Mouse (Mus musculus) lung, adult 2 months (tissue): ENCODE data around the gene Gigyf2. TPM values are rescaled to one million over a fixed set of nuclear protein-coding genes. Genes with fewer than 3 reads are reported as not detected.

Experiments
- DNase-seq: peaks from one replicate; pipeline ENCODE4 v3.0.0; 2022
- H3K4me1 ChIP-seq: fragments of 200-500 bp; 2 replicates; pipeline ENCODE4 v1.6.1; 2011; ENCODE audit warnings: low read length; ENCODE audit not compliant: control insufficient read depth, insufficient read depth
- H3K4me3 ChIP-seq: fragments of 200-500 bp; replicated peaks from 2 replicates; pipeline ENCODE3; 2011; ENCODE audit warnings: low read depth, mild to moderate bottlenecking, control low read depth, low read length; ENCODE audit errors: extremely low read depth
- CTCF ChIP-seq: fragments of 200-500 bp; IDR thresholded peaks from 2 replicates; pipeline ENCODE4 v1.5.1; 2011; ENCODE audit warnings: mild to moderate bottlenecking, low read length, control low read depth; ENCODE audit not compliant: insufficient read depth
- POLR2A ChIP-seq: fragments of 200-500 bp; IDR thresholded peaks from 2 replicates; pipeline ENCODE4 v1.6.1; 2011; ENCODE audit warnings: low read depth, mild to moderate bottlenecking, control low read depth, low read length, borderline replicate concordance; ENCODE audit errors: extremely low read depth
- WGBS: fragments of 180-500 bp; shearing (Covaris S2); methylation state at CpG from one replicate; pipeline ENCODE4 v1.1.7; 2018; 5-methylcytosine and 5-hydroxymethylcytosine counted together
- polyA plus RNA-seq: library from polyadenylated mRNA; depleted of rRNA; stranded (reverse); fragments of >200 nt; gene quantifications from 2 replicates; pipeline ENCODE4 v1.2.3, GENCODE M21; 2012; rRNA removed

The Gigyf2 gene
- 20.2 and 30.4 TPM in 2 replicates for polyA plus RNA-seq

DNA sequence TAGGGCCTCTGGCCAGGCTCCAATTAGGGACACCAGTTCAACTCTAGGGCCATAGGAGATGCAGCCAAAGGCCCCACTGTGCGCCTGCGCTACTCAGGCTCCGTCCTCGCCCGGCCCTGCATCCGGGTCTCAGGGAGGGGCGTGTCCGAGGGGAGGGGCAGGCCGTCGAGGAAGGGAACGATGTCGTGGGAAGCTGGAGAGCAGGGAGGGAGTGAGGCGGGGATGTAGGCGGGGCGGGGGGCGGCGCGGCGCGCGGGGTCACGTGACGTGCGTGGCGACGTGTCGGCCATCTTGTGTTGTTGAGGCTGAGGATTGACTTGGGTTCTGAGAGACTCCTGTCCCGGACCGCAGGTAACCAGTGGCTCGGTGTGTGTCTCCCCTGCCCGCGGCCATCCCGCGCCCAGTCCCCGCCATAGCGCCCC is at the start of gene Gigyf2:
Gigyf2 (plus strand) TSS at position 257 of the 422 bp plus-strand sequence.
- Histone ChIP-seq H3K4me3 (peak within 1 kb of the TSS; percentile 84), H3K4me1 (peaks cover 9% of the 10 kb centered on the region; the same call in 1 of the 2 replicates)
- TF ChIP-seq CTCF (no peak), POLR2A (peak; percentile 74; the same call in 1 of the 2 replicates)
- DNase-seq = peak; percentile 95
- WGBS = 0% methylated on average over 31 of the region's 36 CpGs

- H3K4me1 ChIP-seq = no peaks in the 10 kb centered on the region
- WGBS = 64% methylated on average over 5 of the region's 5 CpGs
- DNase-seq = no peak
- H3K4me3 ChIP-seq = no peak overlapping the region
- TF ChIP-seq CTCF (no peak), POLR2A (no peak)
Measured at GRCm38 (mm10) chr1:87280281-87280680, 46.5 kb upstream of the Gigyf2 start.

GRCm38 (mm10) chr1:87281599-87282412 is 45.0 kb upstream of the Gigyf2 start:
- no peak overlapping the region for H3K4me3 ChIP-seq
- TF ChIP-seq CTCF (no peak), POLR2A (no peak)
- no peaks in the 10 kb centered on the region for H3K4me1 ChIP-seq
- WGBS = 32% methylated on average over 20 of the region's 20 CpGs
- no peak for DNase-seq

DNA sequence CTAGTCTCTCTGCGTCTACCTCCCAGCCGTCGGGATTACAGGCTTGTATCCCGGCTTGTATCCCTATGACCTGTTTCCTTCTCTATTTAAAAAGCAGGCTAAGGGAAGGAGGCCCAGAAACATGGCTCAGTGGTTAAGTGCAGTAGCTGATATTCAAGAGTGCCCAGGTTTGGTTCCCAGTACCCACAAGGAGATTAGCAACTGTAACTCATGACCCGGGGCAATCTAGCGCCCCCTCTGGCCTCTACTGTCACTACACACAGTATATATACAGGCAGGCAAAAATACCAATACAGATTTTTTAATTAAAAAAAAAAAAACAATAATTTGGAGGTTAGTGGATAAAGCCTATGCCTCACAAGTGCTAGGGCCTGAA is 44.4 kb upstream of the Gigyf2 start:
- 74% methylated on average over 6 of the region's 6 CpGs for WGBS
- Histone ChIP-seq H3K4me3 (no peak overlapping the region), H3K4me1 (no peaks in the 10 kb centered on the region)
- no peak for DNase-seq
- TF ChIP-seq POLR2A (no peak), CTCF (no peak)

GRCm38 (mm10) chr1:87283410-87283960 is 43.3 kb upstream of the Gigyf2 start:
- H3K4me1 ChIP-seq = no peaks in the 10 kb centered on the region

DNA sequence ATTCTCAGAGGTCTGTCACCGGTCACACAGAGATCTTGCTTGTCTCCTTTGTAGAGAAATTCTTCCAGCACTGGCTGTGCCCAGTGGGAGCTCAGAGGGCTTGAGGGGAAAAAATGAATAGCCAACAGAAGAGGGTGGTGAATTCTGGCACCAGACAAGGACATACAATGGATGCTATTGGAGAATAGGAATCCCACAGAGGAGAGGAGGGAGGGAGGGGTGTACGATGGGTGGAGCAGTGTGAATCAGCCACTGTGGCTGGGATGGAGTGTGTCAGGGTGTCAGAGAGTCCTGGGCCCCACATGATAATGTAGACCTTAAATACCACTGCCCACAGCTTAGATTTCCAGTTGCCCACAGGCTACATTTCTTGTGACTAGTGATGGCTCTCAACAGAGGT is 39.7 kb upstream of the Gigyf2 start:
- no peaks in the 10 kb centered on the region for H3K4me1 ChIP-seq
- TF ChIP-seq POLR2A (no peak), CTCF (no peak)
- no peak overlapping the region for H3K4me3 ChIP-seq
- DNase-seq = no peak
- WGBS = 76% methylated on average over 2 of the region's 2 CpGs

More at GRCm38 (mm10) chr1:87283410-87283960, 43.3 kb upstream of the Gigyf2 start:
- no peak for DNase-seq
- no peak overlapping the region for H3K4me3 ChIP-seq
- WGBS = 88% methylated on average over 10 of the region's 10 CpGs
- TF ChIP-seq CTCF (no peak), POLR2A (no peak)

DNA sequence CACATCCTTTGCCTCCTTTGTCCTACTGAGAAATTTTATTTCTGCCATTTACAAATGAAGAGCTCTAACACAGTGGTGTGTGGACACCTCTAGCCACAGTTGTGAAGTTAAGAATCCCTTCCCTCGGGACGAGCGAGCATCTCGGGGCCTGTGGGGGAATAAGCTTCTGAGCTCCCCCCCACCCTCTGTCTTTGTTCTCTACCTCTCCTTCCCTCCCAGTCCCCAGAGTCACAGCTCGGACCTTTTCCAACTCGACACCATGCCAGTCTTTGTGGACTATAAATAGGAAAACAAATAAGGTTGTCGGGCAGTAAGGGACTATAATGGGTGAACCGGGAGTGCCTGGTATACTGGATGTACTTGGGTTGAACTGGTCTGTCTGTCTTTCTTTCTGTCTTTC is 35.4 kb upstream of the Gigyf2 start:
- Histone ChIP-seq H3K4me3 (no peak overlapping the region), H3K4me1 (no peaks in the 10 kb centered on the region)
- DNase-seq = no peak
- TF ChIP-seq POLR2A (no peak), CTCF (no peak)
- WGBS = 56% methylated on average over 8 of the region's 8 CpGs

- Histone ChIP-seq H3K4me1 (no peaks in the 10 kb centered on the region), H3K4me3 (no peak overlapping the region)
- DNase-seq = no peak
- 66% methylated on average over 15 of the region's 15 CpGs for WGBS
- TF ChIP-seq CTCF (0 out of 2 replicates have a peak, but pooled peaks have one; percentile 1), POLR2A (no peak)
Measured at GRCm38 (mm10) chr1:87292420-87293190, 34.2 kb upstream of the Gigyf2 start.

DNA sequence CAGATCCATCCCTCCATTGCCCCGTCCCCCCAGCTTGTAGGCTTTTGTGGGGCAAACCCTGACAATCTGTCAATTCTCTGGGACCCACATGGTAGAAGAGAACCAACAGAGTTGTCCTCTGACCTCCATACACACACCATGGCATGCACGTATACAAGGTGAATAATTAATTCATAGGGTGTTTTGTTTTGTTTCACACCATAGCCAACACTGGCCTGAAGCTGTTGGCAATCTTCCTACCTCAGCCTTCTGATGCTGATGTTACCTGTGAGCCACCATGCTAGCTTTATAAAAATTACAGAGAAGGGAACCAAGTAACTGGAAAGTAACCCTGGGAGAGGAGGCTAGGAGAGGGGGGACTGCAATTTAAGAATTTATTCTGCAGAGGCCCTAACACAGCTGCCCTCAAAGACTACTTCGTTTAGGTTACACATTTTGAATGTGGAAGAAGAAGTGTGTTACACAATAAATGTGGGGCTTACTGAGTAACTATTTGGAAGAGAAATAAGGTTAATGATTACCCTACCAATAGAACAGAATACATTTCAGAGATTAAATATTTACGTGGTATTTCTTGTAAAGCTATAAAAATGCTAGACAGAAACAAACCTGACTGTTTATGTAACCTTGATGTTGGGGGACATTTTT is 32.6 kb upstream of the Gigyf2 start:
- 66% methylated on average over 4 of the region's 4 CpGs for WGBS
- no peaks in the 10 kb centered on the region for H3K4me1 ChIP-seq
- no peak for DNase-seq
- no peak overlapping the region for H3K4me3 ChIP-seq
- no peak for TF ChIP-seq CTCF
- no peak for TF ChIP-seq POLR2A
